Mouse (Mus musculus) heart, postnatal 0 days (tissue): ENCODE measurements around the gene Msrb1. TPM values are rescaled to one million over a fixed set of nuclear protein-coding genes. Genes with fewer than 3 reads are reported as not detected.

Experiments used
- ATAC-seq: fragments of 200-750 bp; cut with Nextera tagmentation; 2 replicates; pipeline ENCODE4 v1.8.0; 2017; ENCODE audit warnings: low read depth, moderate number of reproducible peaks, moderate library complexity; ENCODE audit not compliant: insufficient read depth
- DNase-seq: peaks from one replicate; pipeline ENCODE4 v3.0.0-alpha.2; 2016; ENCODE audit warnings: low spot score
- H3K27ac ChIP-seq: fragments of 300-500 bp; sonication (generic); 2 replicates; pipeline ENCODE4 v1.5.1; 2014; ENCODE audit warnings: low read depth, mild to moderate bottlenecking
- H3K27me3 ChIP-seq: fragments of 300-500 bp; sonication (generic); 2 replicates; pipeline ENCODE4 v1.6.1; 2014; ENCODE audit warnings: low read length, mixed read lengths; ENCODE audit not compliant: control insufficient read depth, insufficient read depth
- H3K36me3 ChIP-seq: fragments of 300-500 bp; sonication (generic); replicated peaks from 2 replicates; pipeline ENCODE4 v1.6.1; 2014; ENCODE audit warnings: low read length, mixed read lengths; ENCODE audit not compliant: control insufficient read depth, insufficient read depth
- H3K4me1 ChIP-seq: fragments of 300-500 bp; sonication (generic); 2 replicates; pipeline ENCODE4 v1.6.1; 2014; ENCODE audit warnings: antibody characterized with exemption; ENCODE audit not compliant: control insufficient read depth, insufficient read depth
- H3K4me2 ChIP-seq: fragments of 300-500 bp; sonication (generic); 2 replicates; pipeline ENCODE4 v1.6.1; 2014; ENCODE audit warnings: low read depth, mild to moderate bottlenecking, low read length, moderate library complexity
- H3K4me3 ChIP-seq: fragments of 300-500 bp; sonication (generic); 2 replicates; pipeline ENCODE4 v1.5.1; 2014; ENCODE audit warnings: low read depth, low read length
- H3K9ac ChIP-seq: fragments of 300-500 bp; sonication (generic); replicated peaks from 2 replicates; pipeline ENCODE4 v1.6.1; 2014; ENCODE audit warnings: low read depth, low read length, mixed read lengths
- H3K9me3 ChIP-seq: fragments of 300-500 bp; sonication (generic); replicated peaks from 2 replicates; pipeline ENCODE4 v1.6.1; 2016; ENCODE audit warnings: low read length; ENCODE audit not compliant: control insufficient read depth
- CTCF ChIP-seq: IDR thresholded peaks from 2 replicates; pipeline ENCODE4 v1.5.1; 2016; ENCODE audit warnings: antibody characterized with exemption, control low read depth, low read depth
- EP300 ChIP-seq: IDR thresholded peaks from 2 replicates; pipeline ENCODE4 v1.6.1; 2016; ENCODE audit warnings: antibody characterized with exemption, low read depth
- WGBS: fragments of 180-500 bp; shearing (Covaris S2); extraction: QIAGEN DNeasy Blood & Tissue Kit; methylation state at CpG from one replicate; pipeline ENCODE4 v1.1.7; 2014; 5-methylcytosine and 5-hydroxymethylcytosine counted together
- polyA plus RNA-seq: library from polyadenylated mRNA; unstranded; fragments of >200 nt; fragmentation: Nextera tagmentation; extraction: Ambion mirVana; gene quantifications from 2 replicates; pipeline ENCODE4 v1.2.1, GENCODE M21; 2015
- total RNA-seq: library from RNA; depleted of rRNA; stranded (reverse); fragments of >200 nt; gene quantifications from 2 replicates; pipeline ENCODE4 v1.2.3, GENCODE M21; 2014; ENCODE audit warnings: low replicate concordance

The Msrb1 gene
- total and polyA plus RNA-seq, 2 experiments from 2014 or later: 28.5 to 55.7 TPM

DNA sequence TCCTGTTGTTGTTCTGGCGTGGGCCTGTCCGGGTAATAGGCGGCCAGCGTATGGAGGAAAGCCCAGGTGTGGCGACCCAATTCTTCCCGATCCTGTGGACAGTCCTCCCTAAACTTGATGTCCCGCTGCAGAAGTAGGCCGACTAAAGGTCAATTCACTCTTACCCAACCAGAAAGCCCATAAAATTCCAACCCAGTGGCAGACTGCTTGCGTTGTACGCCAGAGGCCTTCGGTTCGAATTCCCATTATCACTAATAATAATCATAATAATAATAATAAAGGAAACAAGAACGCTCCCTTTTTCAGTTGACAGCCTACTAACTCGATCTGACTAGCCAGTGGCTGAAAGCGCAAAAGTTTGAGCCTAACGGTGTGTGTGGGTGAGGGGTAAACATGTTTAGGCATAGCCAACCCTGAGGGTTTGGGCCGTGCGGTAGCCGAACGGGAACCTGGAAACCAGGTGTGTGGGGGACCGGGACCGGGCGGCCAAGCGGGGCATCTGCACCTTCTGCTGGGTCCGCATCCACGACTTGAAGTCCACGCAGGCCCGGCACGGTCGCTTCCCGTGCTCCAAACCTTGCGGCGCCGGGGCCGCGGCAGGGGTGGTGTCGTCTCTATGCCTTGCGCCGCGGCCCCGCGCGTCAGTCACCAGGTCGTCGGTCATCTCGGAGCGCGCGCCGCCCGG lies 41.0 kb upstream of the Msrb1 start:
- ATAC-seq: peak; percentile 25
- 10% methylated on average over 47 of the region's 51 CpGs for WGBS
- DNase-seq: no peak

DNA sequence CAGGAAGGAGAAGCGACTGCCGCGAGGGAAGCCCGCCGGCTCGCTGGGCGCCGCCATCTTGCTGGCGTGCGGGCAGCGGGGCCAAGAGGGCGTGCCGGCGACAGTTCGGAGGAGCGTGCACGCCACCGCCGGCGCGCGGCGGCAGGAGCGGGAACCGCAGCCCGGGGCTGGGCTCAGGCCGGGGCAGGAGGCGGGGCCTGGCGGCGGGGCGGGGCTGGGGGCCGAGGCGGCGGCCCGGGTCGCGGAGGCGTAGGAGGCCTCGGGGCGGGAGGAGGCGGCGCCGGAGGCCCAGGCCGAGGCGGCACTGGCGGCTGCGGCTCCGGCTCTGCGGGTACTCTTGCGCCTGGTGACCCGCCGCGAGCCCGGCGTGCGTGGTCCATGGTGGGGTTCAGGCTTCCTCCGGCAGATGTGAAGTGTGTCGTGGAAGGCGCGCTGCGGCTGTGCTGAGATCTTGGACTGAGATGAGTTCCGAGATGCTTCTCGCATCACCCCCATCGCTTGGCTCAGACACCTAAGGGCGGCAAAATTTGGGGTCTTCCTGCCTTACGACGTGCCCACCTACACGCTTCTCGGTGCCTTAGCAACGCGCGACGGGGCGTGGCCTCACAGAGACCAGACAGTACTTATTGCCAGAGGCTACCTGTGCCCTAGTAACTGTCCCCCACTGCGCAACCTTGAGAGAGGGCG lies 40.3 kb upstream of the Msrb1 start, which contains the start of the genes Gfer and Noxo1:
Gene Gfer, minus strand, starts transcription at position 146 of the 687 bp plus-strand sequence.
Gene Noxo1, plus strand, starts transcription at position 224 of the 687 bp plus-strand sequence.
- Histone ChIP-seq H3K36me3 (peaks cover 14% of the 10 kb centered on the region), H3K27me3 (no peaks in the 10 kb centered on the region), H3K4me1 (peaks cover 18% of the 10 kb centered on the region), H3K9me3 (no peaks in the 10 kb centered on the region), H3K27ac (peak within 1 kb of the TSS; percentile 69), H3K9ac (peak within 1 kb of the TSS; percentile 83), H3K4me3 (peak within 1 kb of the TSS; percentile 87), H3K4me2 (peak within 1 kb of the TSS; percentile 73)
- WGBS: under 1% methylated on average over 70 of the region's 76 CpGs
- peak; percentile 85 for DNase-seq
- peak; percentile 94 for ATAC-seq
- TF ChIP-seq EP300: no peak
- TF ChIP-seq CTCF: no peak

More for the DNA sequence above, 41.0 kb upstream of the Msrb1 start:
- no peaks in the 10 kb centered on the region for H3K9me3 ChIP-seq
- peaks cover 4% of the 10 kb centered on the region for H3K27me3 ChIP-seq
- peak overlapping the region; percentile 87 for H3K4me3 ChIP-seq
- peak overlapping the region; percentile 73 for H3K4me2 ChIP-seq
- peak overlapping the region; percentile 69 for H3K27ac ChIP-seq
- TF ChIP-seq EP300 (no peak), CTCF (no peak)
- H3K4me1 ChIP-seq: peaks cover 18% of the 10 kb centered on the region
- peak overlapping the region; percentile 83 for H3K9ac ChIP-seq
- H3K36me3 ChIP-seq: peaks cover 7% of the 10 kb centered on the region

DNA sequence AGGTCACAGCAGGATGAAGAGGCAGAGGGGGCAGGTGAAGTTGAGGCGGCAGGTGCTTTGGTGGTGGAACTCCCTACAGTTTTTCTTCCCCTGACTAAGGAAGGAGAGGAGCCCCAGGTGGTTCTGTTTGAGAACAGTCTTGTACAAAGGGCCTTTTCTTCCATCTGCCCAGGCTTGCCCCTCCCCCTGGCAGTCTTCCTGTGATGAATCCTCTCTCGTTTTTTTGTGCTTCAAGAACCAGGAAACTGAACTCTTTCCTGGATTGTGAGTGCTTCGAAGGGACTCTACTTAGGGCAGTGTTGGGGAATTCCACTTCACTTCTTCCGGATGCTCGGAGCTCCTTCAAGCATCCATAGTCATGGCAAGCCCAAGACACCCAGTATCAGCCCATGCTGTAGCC lies 38.5 kb upstream of the Msrb1 start:
- H3K4me2 ChIP-seq: no peak overlapping the region
- H3K9ac ChIP-seq: no peak overlapping the region
- ATAC-seq (no peak), DNase-seq (no peak)
- no peaks in the 10 kb centered on the region for H3K9me3 ChIP-seq
- H3K27me3 ChIP-seq: no peaks in the 10 kb centered on the region
- peaks cover 32% of the 10 kb centered on the region for H3K36me3 ChIP-seq
- no peak overlapping the region for H3K4me3 ChIP-seq
- TF ChIP-seq CTCF (no peak), EP300 (no peak)
- H3K4me1 ChIP-seq: peaks cover 18% of the 10 kb centered on the region
- no peak overlapping the region for H3K27ac ChIP-seq
- WGBS: 16% methylated on average over 5 of the region's 5 CpGs

DNA sequence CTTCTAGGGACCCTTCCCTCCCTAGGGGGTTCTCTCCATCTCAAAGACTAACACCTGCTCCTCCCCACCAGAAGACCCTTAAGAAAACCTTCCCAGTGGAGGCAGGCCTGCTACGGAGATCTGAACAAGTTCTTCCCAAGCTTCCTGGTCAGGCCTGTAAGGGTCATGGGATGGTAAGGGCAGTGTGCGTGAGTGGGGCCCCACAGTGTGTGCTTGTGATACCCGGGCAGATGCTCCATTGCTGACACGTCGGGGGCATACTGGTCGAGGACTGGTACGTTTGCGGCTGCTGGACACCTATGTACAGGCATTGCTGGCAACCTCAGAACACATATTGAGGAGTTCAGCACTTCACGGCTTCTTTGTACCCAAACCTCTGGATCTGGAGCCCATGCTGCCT lies 37.7 kb upstream of the Msrb1 start:
- H3K9ac ChIP-seq: no peak overlapping the region
- H3K27me3 ChIP-seq: no peaks in the 10 kb centered on the region
- 58% methylated on average over 9 of the region's 9 CpGs for WGBS
- ATAC-seq: no peak
- no peak overlapping the region for H3K27ac ChIP-seq
- H3K4me3 ChIP-seq: no peak overlapping the region
- peaks cover 36% of the 10 kb centered on the region for H3K36me3 ChIP-seq
- no peak for TF ChIP-seq CTCF
- no peak for TF ChIP-seq EP300
- peaks cover 18% of the 10 kb centered on the region for H3K4me1 ChIP-seq
- no peaks in the 10 kb centered on the region for H3K9me3 ChIP-seq
- H3K4me2 ChIP-seq: no peak overlapping the region
- no peak for DNase-seq

DNA sequence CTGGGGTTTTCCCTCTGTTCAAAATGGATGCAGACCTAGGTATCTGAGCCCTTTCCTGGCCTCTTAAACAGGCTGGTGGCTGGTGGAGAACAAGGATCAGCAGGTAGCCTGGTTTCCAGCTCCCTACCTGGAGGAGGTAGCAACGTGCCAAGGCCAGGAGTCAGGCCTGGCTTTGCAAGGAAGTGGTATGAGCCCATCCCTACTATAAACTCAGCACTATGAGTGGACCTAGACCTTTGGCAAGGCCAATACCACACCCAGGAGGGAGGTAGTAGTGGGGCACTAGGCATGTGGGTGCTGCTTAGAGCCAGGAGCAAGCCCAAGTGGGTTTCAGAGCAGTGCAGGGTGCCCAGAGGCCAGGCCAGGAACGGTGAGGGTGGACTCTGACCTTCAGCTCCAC lies 37.0 kb upstream of the Msrb1 start:
- no peak overlapping the region for H3K4me2 ChIP-seq
- ATAC-seq: no peak
- H3K4me1 ChIP-seq: peaks cover 18% of the 10 kb centered on the region
- 73% methylated on average over 2 of the region's 2 CpGs for WGBS
- no peak overlapping the region for H3K9ac ChIP-seq
- H3K27me3 ChIP-seq: no peaks in the 10 kb centered on the region
- DNase-seq: no peak
- H3K9me3 ChIP-seq: no peaks in the 10 kb centered on the region
- no peak overlapping the region for H3K4me3 ChIP-seq
- TF ChIP-seq CTCF: no peak
- TF ChIP-seq EP300: no peak
- peaks cover 44% of the 10 kb centered on the region for H3K36me3 ChIP-seq
- H3K27ac ChIP-seq: no peak overlapping the region

DNA sequence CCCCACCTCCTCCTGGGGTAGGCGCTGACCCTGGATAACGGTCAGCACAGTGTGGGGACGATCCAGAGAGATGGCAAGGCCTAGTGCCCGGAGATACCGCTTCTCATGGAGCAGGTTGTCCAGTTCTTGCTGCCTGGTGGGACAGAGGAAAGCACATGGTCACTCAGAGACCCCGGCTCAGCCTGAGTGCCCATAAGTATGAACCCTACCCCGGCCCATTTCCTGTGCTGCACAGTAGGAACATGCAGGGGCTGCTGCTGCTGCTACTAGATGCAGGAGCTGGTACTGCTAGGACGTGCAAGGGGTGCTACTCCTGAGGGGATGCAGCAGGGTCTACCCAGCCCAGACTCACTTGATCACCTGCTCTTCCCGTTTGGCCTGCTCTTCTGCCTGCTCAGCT lies 35.2 kb upstream of the Msrb1 start:
- Histone ChIP-seq H3K9ac (no peak overlapping the region), H3K4me3 (no peak overlapping the region), H3K27me3 (no peaks in the 10 kb centered on the region), H3K9me3 (no peaks in the 10 kb centered on the region), H3K4me2 (no peak overlapping the region), H3K4me1 (peaks cover 13% of the 10 kb centered on the region; the same call in 1 of the 2 replicates), H3K36me3 (peaks cover 55% of the 10 kb centered on the region), H3K27ac (no peak overlapping the region)
- no peak for TF ChIP-seq CTCF
- no peak for TF ChIP-seq EP300
- ATAC-seq (no peak), DNase-seq (no peak)
- WGBS: 91% methylated on average over 9 of the region's 9 CpGs
